Mouse (Mus musculus): ENCODE results near the gene Qk. TPM values are rescaled to one million over a fixed set of nuclear protein-coding genes. Genes with fewer than 3 reads are reported as not detected.

The Qk gene
- polyA plus RNA-seq, 1 experiment from 2014 or later: 44.0 TPM

GRCm38 (mm10) chr17:10161258-10161657, 158.4 kb downstream of the Qk start:
- no peak for ATAC-seq (ENCODE audit: low FRiP score)
- no peak overlapping the region for H3K27ac ChIP-seq (replicated peaks)
- H3K9me3 ChIP-seq (replicated peaks): no peaks in the 10 kb centered on the region
- no peaks in the 10 kb centered on the region for H3K27me3 ChIP-seq (replicated peaks)
- H3K36me3 ChIP-seq: no peaks in the 10 kb centered on the region
- 97% methylated on average over 3 of the region's 3 CpGs for WGBS
- no peaks in the 10 kb centered on the region for H3K4me1 ChIP-seq
- H3K4me3 ChIP-seq (replicated peaks): no peak overlapping the region
- H3K4me2 ChIP-seq: no peak overlapping the region
- no peak overlapping the region for H3K9ac ChIP-seq (replicated peaks)

GRCm38 (mm10) chr17:10160415-10160814, 159.2 kb downstream of the Qk start:
- no peaks in the 10 kb centered on the region for H3K4me1 ChIP-seq
- no peak for ATAC-seq (ENCODE audit: low FRiP score)
- H3K9me3 ChIP-seq (replicated peaks): no peaks in the 10 kb centered on the region
- H3K4me2 ChIP-seq: no peak overlapping the region
- H3K27me3 ChIP-seq (replicated peaks): no peaks in the 10 kb centered on the region
- H3K36me3 ChIP-seq: no peaks in the 10 kb centered on the region
- H3K27ac ChIP-seq (replicated peaks): no peak overlapping the region
- no peak overlapping the region for H3K4me3 ChIP-seq (replicated peaks)
- no peak overlapping the region for H3K9ac ChIP-seq (replicated peaks)
- 93% methylated on average over 6 of the region's 6 CpGs for WGBS

- Histone ChIP-seq H3K36me3 (no peaks in the 10 kb centered on the region), H3K27ac (replicated peaks) (no peak overlapping the region), H3K4me2 (no peak overlapping the region), H3K9me3 (replicated peaks) (no peaks in the 10 kb centered on the region), H3K4me1 (peaks cover 9% of the 10 kb centered on the region; the same call in 1 of the 2 replicates), H3K9ac (replicated peaks) (no peak overlapping the region), H3K4me3 (replicated peaks) (no peak overlapping the region), H3K27me3 (replicated peaks) (no peaks in the 10 kb centered on the region)
- 59% methylated on average over 8 of the region's 8 CpGs for WGBS
- ATAC-seq (ENCODE audit: low FRiP score): no peak
Measured at GRCm38 (mm10) chr17:10152808-10153413, 166.7 kb downstream of the Qk start.
